Mouse (Mus musculus) monocyte, adult 2 months (primary cell): Measurements from ENCODE around the gene Tle6.
A peak's percentile ranks its signal among the peaks of the same experiment; 100 is the strongest.

ENCODE experiments used
- DNase-seq, 2 experiments: peaks; one replicate each; pipeline ENCODE4 v3.0.0; 2022; ENCODE audit warnings: low spot score in 2 of 2, low read depth in 1 of 2

Gene Tle6

DNA sequence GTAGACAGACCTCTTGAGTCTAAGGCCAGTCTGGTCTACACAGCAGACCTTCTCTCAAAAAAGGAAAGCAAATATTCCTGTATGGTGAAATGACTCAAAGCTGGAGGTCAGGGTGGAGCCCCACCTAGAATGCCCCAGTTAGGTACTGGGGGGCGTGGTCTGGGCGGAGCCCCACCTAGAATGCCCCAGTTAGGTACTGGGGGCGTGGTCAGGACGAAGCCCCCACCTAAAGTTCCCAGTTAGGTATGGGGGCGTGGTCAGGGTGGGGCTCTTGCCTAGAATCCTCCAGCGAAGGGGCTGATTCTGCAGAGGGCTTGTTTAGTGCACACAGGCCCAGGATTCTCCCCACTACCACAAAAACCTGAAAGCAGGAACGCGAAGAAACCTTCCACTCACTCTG is 22.6 kb upstream of the Tle6 start:
- DNase-seq = no peak

DNA sequence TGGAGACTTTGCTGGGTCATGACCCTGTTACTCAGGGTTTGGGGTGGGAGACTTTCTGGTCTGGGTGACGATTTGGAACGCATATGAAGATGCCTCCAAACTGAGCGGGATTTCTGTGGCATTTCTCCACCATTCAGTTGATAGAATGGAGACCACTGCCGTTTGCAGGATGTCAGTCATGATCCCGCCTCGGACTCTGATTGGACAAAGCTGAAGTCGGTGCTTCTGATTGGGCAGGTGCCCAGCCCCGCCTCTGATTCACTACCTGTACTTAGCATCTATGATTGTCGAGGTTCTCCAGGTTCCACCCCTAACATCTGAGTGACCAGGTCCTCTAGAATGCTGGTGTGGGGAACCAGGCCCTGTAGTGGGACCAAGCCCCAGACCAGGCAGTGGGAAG is 19.9 kb upstream of the Tle6 start:
- no peak for DNase-seq

GRCm38 (mm10) chr10:81619976-81620375 is 19.1 kb upstream of the Tle6 start:
- no peak for DNase-seq

DNA sequence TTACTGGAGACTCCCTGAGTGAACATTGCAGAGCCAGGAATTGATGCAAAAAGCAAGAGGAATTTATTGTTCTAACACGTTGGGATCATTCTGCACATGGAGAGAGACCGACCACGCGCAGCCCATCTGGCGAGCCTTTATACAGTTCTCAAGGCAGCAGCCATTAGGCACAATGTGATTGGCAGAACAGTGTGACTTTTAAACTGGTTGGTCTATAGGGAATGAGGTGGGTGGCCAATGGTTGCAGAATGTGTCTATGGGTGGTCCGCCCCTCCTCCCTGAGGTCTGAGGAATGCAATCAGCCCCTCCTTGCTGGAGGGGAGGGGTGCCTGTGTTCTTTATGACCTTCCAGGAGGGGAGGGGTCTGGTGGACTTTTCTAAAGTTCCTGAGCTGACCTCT is 14.6 kb upstream of the Tle6 start:
- no peak for DNase-seq

DNA sequence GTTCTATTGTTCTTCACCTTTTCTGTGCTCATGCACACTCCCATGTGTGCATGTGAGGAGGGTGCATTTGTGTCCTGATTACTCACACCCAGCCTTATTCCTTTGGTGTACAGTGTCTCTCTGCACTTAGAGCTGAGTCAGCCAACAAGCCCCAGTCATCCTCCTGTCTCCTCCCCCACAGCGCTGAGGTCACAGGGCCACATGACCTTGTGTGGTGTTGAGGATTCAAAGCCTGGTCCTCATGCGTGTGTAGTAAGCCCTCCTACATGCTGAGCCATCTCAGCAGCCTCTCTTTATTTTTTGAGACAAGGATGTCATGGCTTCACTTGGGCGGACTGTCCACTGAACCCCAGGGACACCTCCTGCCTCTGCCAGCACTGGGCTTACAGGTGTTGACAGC is 11.9 kb upstream of the Tle6 start:
- no peak for DNase-seq

- no peak for DNase-seq
Measured at GRCm38 (mm10) chr10:81608308-81608707, 7.4 kb upstream of the Tle6 start.

- peak; percentile 82 to 88 for DNase-seq
Measured at GRCm38 (mm10) chr10:81605974-81606751, 5.3 kb upstream of the Tle6 start, which contains the start of gene BC025920. Gene BC025920, plus strand, starts transcription at chr10:81606270.

GRCm38 (mm10) chr10:81605666-81605973 is 4.7 kb upstream of the Tle6 start:
- no peak for DNase-seq

DNA sequence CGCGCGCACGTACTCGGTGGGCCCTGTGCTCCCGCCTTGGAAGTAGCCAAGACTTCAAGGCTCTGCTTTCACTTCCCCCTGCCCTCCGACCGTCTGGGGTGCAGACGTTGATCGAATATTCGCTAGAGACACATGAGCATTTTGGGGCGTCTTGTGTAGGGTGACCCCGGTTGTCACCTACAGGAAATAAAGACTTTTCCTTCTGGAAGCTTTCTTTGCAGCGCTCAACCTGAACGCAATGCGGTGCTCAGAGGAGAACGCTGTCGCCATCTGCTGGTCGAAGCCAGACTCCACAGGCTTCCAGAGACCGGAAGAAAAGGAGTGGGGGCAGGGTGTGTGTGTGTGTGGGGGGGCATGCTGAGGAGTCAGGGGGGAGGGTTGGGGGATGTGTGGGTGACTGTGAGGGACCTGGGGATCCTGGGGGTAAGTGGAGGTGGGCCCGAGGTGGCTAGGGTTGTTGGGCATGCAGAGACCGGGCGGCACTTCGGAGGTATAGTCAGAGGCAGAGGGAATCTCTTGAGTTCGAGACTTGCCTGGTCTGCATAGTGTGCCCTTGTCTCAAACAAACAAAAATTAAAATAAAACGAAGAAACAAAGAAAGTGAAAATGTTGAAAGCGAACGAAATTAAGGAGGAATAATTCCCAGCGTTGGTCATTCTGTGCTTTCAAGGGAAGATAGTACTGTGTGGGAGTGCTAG is 4.2 kb upstream of the Tle6 start:
- DNase-seq = peak; percentile 48 to 68

DNA sequence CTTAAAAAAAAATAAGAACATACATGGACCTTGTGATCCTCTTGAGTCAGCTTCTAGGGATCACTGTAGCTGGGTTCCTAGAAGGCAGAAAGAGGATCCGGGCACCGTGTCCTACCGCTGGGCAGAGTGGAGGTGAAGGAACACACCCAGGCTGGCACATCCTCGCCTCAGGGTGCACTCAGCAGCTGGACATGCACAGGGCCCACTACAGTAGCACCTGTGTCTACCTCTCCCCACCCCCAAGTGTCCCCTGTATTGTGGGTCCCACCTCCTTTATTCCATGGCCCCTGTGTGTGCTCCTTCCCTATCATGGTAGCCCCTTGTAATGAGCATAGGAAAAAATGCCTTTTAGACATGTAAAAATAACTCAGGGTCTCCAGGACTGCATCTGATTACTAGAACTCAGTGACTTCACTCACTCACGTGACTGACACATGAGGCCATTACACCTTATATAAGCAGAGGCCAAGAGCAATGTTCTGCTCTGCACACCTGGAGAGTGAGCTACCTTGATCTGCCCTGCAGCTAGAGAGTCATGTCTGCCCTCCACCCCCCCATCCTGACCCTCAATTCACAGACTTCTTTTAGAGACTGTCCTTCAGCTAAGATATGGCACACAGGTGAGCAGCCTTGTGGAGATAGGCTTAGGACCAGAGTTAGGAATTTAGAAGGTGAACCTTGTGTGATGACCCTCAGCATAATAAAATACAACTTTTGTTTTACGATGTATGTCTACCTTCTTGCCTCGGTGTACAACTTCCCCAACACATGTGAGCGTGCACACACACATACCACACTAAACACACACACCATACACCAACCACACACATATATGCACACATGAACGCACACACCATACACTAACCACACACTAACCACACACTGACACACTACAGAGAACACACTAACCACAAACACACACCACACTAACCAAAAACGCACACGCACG is 3.4 kb upstream of the Tle6 start:
- DNase-seq = no peak

DNA sequence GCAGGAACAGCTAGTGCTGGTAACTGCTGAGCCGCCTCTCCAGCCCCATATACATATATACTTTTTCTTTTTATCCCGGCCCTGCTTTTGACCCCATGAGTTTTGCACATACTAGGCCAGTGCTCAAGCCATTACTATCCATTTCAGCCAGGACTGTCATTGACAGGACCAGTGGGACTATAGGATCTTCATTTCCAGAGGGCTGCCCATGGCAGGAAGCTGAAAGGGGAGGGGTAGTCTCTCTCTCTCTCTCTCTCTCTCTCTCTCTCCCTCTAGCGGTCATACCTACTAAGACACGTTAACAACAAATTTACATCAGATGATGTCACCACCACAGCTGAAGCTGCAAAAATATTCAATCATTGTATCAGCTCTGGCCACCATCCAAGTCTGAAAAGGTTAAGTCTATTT is 1.9 kb upstream of the Tle6 start:
- no peak for DNase-seq

- DNase-seq = no peak
Measured at GRCm38 (mm10) chr10:81601396-81601905, 578 bp upstream of the Tle6 start.

GRCm38 (mm10) chr10:81600096-81600495 is 777 bp downstream of the Tle6 start:
- no peak for DNase-seq

DNA sequence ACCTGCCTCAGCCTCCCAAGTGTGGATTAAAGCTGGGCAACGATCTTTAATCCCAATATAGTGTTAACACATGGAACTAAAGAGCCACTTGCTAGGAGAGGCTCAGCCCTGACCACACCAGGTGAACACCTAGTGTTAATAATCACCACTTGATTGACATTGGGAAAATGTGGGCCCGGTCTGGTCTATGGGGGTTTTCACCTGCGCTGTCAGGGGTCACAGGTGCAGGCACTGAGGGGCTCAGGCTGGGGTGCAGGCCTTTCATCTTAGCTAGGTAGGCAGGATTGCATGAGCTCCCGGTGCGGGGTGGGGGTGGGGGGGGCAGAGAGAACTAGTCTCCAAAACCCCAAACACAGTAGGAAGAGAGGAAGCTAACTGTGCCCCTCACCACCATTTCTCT is 1.2 kb downstream of the Tle6 start:
- DNase-seq = no peak

- DNase-seq = no peak
Measured at GRCm38 (mm10) chr10:81598871-81599270, 2.0 kb downstream of the Tle6 start.

DNA sequence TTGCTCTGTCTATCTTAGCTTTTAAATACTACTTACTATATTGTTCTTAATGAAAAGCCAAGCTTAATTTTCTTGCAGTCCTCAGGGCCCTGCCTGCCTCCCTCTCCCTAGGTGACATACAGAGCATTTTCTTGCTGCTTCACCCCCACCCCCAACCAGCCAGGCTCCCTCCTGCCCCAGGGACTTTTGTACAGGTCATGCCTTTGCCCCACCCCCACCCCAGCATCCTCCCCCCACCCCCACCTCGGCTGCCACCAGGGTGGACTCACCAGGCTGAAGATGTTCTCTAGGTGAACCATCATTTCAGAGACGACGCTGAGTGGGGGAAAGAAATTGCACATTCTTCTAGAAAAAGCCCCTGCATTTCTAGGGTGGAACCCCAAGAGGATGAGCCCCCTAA is 2.5 kb downstream of the Tle6 start:
- DNase-seq = no peak

- DNase-seq = no peak
Measured at GRCm38 (mm10) chr10:81597137-81597950, 3.5 kb downstream of the Tle6 start.

DNA sequence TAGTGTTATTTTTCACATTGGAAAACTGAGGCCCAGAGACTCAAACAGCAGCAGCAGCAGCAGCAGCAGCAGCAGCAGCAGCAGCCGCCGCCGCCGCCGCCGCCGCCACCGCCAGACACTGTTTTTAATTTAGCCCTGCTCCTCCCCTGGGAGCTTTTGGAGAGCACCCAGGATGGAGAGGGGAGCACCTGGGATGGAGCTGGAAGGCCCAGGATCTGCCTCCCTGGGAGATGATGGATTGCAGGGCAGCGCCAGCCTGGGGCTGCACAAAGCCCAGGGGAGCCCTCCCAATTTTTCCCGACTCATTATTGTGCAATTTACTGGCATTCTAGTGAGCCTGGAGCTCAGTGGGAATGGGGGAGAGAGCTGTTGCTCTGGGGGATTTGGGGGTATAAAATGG is 4.3 kb downstream of the Tle6 start:
- DNase-seq = no peak

DNA sequence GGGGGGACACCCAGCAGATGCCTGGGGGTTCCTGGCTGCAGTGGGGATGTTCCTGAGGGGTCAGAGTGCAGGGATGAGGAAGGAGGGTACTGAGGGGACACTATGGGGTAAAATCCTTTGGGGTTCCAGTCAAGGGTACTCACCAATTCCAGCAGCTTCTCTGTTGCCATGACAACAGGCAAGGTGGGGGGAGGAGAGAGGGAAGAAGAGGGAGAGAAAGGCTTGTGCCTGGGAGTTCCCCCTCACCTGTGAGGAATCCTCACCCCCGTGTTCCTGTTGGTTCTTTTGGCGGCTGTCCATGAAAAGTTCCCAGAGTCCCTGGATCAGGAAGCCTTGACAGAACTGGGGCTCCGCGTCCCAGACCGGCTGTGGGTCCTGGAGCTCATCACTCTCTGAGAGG is 5.3 kb downstream of the Tle6 start:
- no peak for DNase-seq

DNA sequence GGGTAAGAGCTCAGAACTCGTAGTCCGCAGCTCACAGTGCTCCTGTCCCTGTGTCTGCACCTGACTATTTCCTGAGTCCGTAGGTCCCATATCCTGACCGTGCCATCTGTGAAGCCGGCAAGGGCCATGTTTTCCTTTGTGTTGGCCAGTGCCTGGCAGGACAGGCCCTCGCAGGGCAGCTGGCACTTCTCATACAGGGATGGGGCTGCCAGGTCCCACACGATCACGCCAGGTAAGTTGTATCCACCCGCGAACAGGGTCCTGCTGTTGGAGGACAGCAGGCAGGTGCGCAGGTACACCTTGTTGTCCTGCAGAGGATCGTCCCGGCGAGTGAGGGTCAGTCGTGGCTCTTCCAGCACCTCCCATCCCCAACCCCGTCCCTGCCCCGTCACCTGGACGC is 6.9 kb downstream of the Tle6 start:
- no peak for DNase-seq

DNA sequence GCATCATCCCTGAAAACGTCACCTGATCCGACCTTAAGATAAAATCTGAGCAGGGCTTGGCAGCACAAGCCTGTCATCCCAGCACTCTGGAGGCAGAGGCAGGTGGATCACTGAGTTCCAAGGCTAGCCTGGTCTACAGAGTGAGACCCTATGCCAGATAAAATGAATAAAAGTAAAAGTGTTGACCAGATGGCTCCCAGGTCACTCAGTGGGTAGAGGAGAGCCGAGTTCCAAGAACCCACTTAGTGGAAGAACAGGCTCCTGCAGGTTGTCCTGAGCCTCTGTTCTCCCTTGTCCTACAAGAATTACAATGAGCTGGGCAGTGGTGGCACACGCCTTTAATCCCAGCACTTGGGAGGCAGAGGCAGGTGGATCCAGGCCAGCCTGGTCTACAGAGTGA is 7.7 kb downstream of the Tle6 start:
- DNase-seq = no peak
